Mouse (Mus musculus) hindbrain, embryonic 11.5 days (tissue): ENCODE data around the gene Cdkn3. TPM values are rescaled to one million over a fixed set of nuclear protein-coding genes. Genes with fewer than 3 reads are reported as not detected.

ENCODE experiments used
- ATAC-seq: fragments of 200-750 bp; cut with Nextera tagmentation; 2 replicates; pipeline ENCODE4 v1.8.0; 2017; ENCODE audit warnings: mild to moderate bottlenecking, moderate TSS enrichment, moderate library complexity; ENCODE audit not compliant: low FRiP score
- DNase-seq: peaks from one replicate; pipeline ENCODE4 v3.0.0-alpha.2; 2015; ENCODE audit warnings: low spot score
- H3K27ac ChIP-seq: fragments of 300-500 bp; sonication (generic); 2 replicates; pipeline ENCODE4 v1.5.1; 2014; ENCODE audit warnings: mild to moderate bottlenecking, low read depth, low read length
- H3K27me3 ChIP-seq: fragments of 300-500 bp; sonication (generic); 2 replicates; pipeline ENCODE4 v1.6.1; 2014; ENCODE audit warnings: mild to moderate bottlenecking, low read length, moderate library complexity, mixed read lengths; ENCODE audit not compliant: control insufficient read depth, insufficient read depth
- H3K36me3 ChIP-seq: fragments of 300-500 bp; sonication (generic); 2 replicates; pipeline ENCODE4 v1.6.1; 2014; ENCODE audit warnings: mild to moderate bottlenecking, low read length, moderate library complexity, mixed read lengths; ENCODE audit not compliant: control insufficient read depth, insufficient read depth
- H3K4me1 ChIP-seq: fragments of 300-500 bp; sonication (generic); replicated peaks from 2 replicates; pipeline ENCODE4 v1.6.1; 2014; ENCODE audit warnings: low read length, mixed read lengths; ENCODE audit not compliant: control insufficient read depth, insufficient read depth
- H3K4me2 ChIP-seq: fragments of 300-500 bp; sonication (generic); replicated peaks from 2 replicates; pipeline ENCODE4 v1.6.1; 2014; ENCODE audit warnings: mild to moderate bottlenecking, low read depth, low read length
- H3K4me3 ChIP-seq: fragments of 300-500 bp; sonication (generic); 2 replicates; pipeline ENCODE4 v1.5.1; 2014; ENCODE audit warnings: low read depth, low read length
- H3K9ac ChIP-seq: fragments of 300-500 bp; sonication (generic); 2 replicates; pipeline ENCODE4 v1.6.1; 2014; ENCODE audit warnings: low read depth, low read length
- H3K9me3 ChIP-seq: fragments of 300-500 bp; sonication (generic); 2 replicates; pipeline ENCODE4 v1.6.1; 2016; ENCODE audit warnings: low read length; ENCODE audit not compliant: control insufficient read depth
- WGBS: fragments of 180-500 bp; shearing (Covaris S2); extraction: QIAGEN DNeasy Blood & Tissue Kit; methylation state at CpG from one replicate; pipeline ENCODE4 v1.1.7; 2014; 5-methylcytosine and 5-hydroxymethylcytosine counted together
- polyA plus RNA-seq: library from polyadenylated mRNA; unstranded; fragments of >200 nt; fragmentation: Nextera tagmentation; extraction: Ambion mirVana; gene quantifications from 2 replicates; pipeline ENCODE4 v1.2.1, GENCODE M21; 2014

The Cdkn3 gene
- polyA plus RNA-seq: 43.7 and 53.2 TPM in 2 replicates

GRCm38 (mm10) chr14:46760355-46761029 is at the start of gene Cdkn3:
Gene Cdkn3 (plus strand): TSS chr14:46760541.
- H3K27me3 ChIP-seq: no peaks in the 10 kb centered on the region
- H3K9me3 ChIP-seq: no peaks in the 10 kb centered on the region
- H3K4me3 ChIP-seq: peak within 1 kb of the TSS; percentile 70
- no peaks in the 10 kb centered on the region; the same call in 1 of the 2 replicates for H3K4me1 ChIP-seq
- ATAC-seq (peak; percentile 100), DNase-seq (peak; percentile 91)
- H3K36me3 ChIP-seq: no peaks in the 10 kb centered on the region
- H3K9ac ChIP-seq: peak within 1 kb of the TSS; percentile 66
- H3K27ac ChIP-seq: no peak within 1 kb of the TSS
- under 1% methylated on average over 54 of the region's 54 CpGs for WGBS
- peak within 1 kb of the TSS; percentile 82 for H3K4me2 ChIP-seq

GRCm38 (mm10) chr14:46718483-46718922 is 41.8 kb upstream of the Cdkn3 start:
- no peaks in the 10 kb centered on the region for H3K4me1 ChIP-seq
- DNase-seq (peak; percentile 27), ATAC-seq (no peak)
- H3K4me2 ChIP-seq: no peak overlapping the region
- H3K9ac ChIP-seq: no peak overlapping the region
- WGBS: 64% methylated on average over 12 of the region's 12 CpGs
- no peaks in the 10 kb centered on the region for H3K36me3 ChIP-seq
- no peaks in the 10 kb centered on the region for H3K27me3 ChIP-seq
- no peak overlapping the region for H3K4me3 ChIP-seq
- no peaks in the 10 kb centered on the region for H3K9me3 ChIP-seq
- no peak overlapping the region for H3K27ac ChIP-seq

- DNase-seq: peak; percentile 46
Measured at GRCm38 (mm10) chr14:46722031-46722430, 38.3 kb upstream of the Cdkn3 start.

DNA sequence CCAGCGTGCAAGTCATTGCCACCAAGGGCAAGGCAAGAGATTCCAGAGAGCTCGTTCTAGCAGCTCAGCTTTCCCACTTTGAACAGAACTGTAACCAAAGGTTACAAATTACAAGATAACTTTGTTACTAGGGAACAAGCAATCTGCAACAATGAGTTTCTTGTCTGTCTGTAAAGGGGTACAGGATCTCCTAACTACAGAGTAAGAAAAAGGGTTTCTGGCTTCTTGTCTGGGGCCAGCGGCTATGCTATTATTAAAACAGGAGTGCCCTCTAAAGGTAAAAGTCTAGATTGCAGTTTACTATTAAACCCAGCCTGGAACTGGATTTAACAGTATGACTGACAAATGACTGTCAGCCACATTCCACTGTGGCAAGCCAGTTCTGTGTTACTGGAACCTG is 36.5 kb upstream of the Cdkn3 start:
- H3K27ac ChIP-seq: no peak overlapping the region
- peak; percentile 72 for DNase-seq
- no peaks in the 10 kb centered on the region for H3K4me1 ChIP-seq
- no peak overlapping the region for H3K4me2 ChIP-seq
- 0 out of 2 replicates have a peak, but pooled peaks have one; percentile 27 for ATAC-seq
- no peak overlapping the region for H3K4me3 ChIP-seq
- H3K9ac ChIP-seq: no peak overlapping the region
- H3K27me3 ChIP-seq: no peaks in the 10 kb centered on the region
- 42% methylated on average over 3 of the region's 3 CpGs for WGBS
- H3K9me3 ChIP-seq: no peaks in the 10 kb centered on the region
- no peaks in the 10 kb centered on the region for H3K36me3 ChIP-seq

More at GRCm38 (mm10) chr14:46722031-46722430, 38.3 kb upstream of the Cdkn3 start:
- Histone ChIP-seq H3K4me2 (no peak overlapping the region), H3K36me3 (no peaks in the 10 kb centered on the region), H3K4me3 (no peak overlapping the region), H3K9ac (no peak overlapping the region), H3K4me1 (no peaks in the 10 kb centered on the region), H3K27ac (no peak overlapping the region), H3K9me3 (no peaks in the 10 kb centered on the region), H3K27me3 (no peaks in the 10 kb centered on the region)
- 69% methylated on average over 5 of the region's 5 CpGs for WGBS
- ATAC-seq: no peak

DNA sequence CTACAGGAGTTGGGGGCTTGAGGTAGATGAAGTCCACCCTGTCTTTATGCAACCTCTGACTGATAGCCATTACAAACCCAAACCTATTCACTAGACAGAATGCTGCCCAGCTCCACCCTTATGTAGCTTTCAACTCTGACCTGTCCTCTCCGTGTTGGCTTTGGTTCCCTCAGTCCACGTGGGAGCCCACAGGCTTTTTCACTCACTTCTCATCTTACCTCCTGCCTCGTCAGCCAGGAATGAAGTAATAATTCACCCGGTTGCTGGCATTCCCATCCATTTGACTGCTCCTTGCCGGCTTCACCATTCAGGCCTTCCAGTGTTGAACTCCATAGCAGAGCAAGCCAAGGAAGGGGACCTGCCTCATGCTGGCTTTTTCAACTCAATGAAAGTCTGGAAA is 35.4 kb upstream of the Cdkn3 start:
- H3K4me2 ChIP-seq: no peak overlapping the region
- H3K27ac ChIP-seq: no peak overlapping the region
- no peak overlapping the region for H3K9ac ChIP-seq
- DNase-seq (no peak), ATAC-seq (no peak)
- H3K27me3 ChIP-seq: no peaks in the 10 kb centered on the region
- WGBS: 44% methylated on average over 5 of the region's 5 CpGs
- H3K4me1 ChIP-seq: no peaks in the 10 kb centered on the region
- H3K36me3 ChIP-seq: no peaks in the 10 kb centered on the region
- H3K9me3 ChIP-seq: no peaks in the 10 kb centered on the region
- H3K4me3 ChIP-seq: no peak overlapping the region

GRCm38 (mm10) chr14:46725743-46726142 is 34.6 kb upstream of the Cdkn3 start:
- no peaks in the 10 kb centered on the region for H3K9me3 ChIP-seq
- no peaks in the 10 kb centered on the region for H3K36me3 ChIP-seq
- no peak for ATAC-seq
- DNase-seq: peak; percentile 45
- 56% methylated on average over 3 of the region's 3 CpGs for WGBS
- H3K27ac ChIP-seq: no peak overlapping the region
- H3K27me3 ChIP-seq: no peaks in the 10 kb centered on the region
- no peak overlapping the region for H3K9ac ChIP-seq
- H3K4me1 ChIP-seq: no peaks in the 10 kb centered on the region
- no peak overlapping the region for H3K4me3 ChIP-seq
- H3K4me2 ChIP-seq: no peak overlapping the region

DNA sequence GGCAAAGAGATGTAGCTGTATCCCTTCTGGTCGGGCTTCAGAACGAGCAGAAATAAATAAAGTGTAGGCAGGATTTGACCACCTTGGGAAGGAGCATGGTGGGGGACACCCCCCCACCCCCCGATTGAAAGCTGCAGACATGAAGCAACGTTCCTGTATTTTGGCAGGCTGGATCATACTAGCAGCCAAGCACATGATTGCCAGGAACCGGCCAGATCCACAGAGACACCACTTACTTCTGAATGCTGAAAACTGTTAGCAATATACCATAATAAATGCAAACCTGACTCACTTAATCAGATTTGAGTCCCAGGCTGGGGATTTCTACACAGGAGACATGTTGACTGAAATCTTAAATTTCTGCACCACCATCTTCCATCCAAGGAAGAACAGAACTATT is 26.1 kb upstream of the Cdkn3 start:
- Histone ChIP-seq H3K9me3 (no peaks in the 10 kb centered on the region), H3K27me3 (no peaks in the 10 kb centered on the region), H3K4me2 (no peak overlapping the region), H3K4me3 (no peak overlapping the region), H3K27ac (no peak overlapping the region), H3K4me1 (no peaks in the 10 kb centered on the region), H3K9ac (no peak overlapping the region), H3K36me3 (no peaks in the 10 kb centered on the region)
- DNase-seq (no peak), ATAC-seq (no peak)
- WGBS: 85% methylated on average over 5 of the region's 5 CpGs

DNA sequence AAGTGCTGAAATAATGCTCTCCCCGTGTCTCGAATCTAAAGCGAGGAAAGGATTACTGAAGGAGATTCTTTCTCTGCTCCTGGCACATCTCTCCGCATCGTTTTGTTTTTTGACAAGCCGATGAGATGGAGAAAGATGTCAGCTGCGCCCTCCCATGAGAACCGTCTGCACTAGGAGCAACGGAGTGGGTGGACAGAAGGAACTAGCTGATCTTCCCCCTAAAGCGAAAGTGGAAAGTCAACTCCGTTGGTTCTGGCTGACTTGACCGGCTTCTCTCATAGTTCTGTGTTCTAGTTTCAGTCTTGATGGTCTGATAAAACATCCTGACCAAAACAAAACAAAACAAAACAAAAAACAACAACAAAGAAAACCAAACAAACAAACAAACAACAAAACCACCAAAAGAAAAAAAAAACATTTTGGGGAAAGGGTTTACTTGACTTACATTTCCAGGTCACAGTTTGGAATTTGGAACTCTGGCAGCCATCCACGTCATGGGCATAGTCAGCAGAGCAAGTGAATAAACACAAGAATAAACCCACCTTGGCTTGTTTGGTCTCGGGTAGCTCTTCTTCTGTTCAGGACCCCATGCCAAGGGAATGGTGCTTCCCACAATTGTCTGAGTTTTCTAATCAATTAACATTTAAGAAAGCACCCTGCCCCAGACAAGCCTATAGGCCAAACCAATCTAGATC is 25.4 kb upstream of the Cdkn3 start:
- Histone ChIP-seq H3K9me3 (no peaks in the 10 kb centered on the region), H3K9ac (no peak overlapping the region), H3K4me3 (no peak overlapping the region), H3K4me2 (no peak overlapping the region), H3K36me3 (no peaks in the 10 kb centered on the region), H3K27ac (no peak overlapping the region), H3K4me1 (no peaks in the 10 kb centered on the region), H3K27me3 (no peaks in the 10 kb centered on the region)
- ATAC-seq (no peak), DNase-seq (no peak)
- 88% methylated on average over 14 of the region's 14 CpGs for WGBS

- 92% methylated on average over 4 of the region's 4 CpGs for WGBS
- no peak overlapping the region for H3K4me2 ChIP-seq
- H3K27ac ChIP-seq: no peak overlapping the region
- H3K36me3 ChIP-seq: no peaks in the 10 kb centered on the region
- no peak overlapping the region for H3K9ac ChIP-seq
- DNase-seq (no peak), ATAC-seq (no peak)
- H3K9me3 ChIP-seq: no peaks in the 10 kb centered on the region
- no peaks in the 10 kb centered on the region for H3K4me1 ChIP-seq
- no peak overlapping the region for H3K4me3 ChIP-seq
- no peaks in the 10 kb centered on the region for H3K27me3 ChIP-seq
Measured at GRCm38 (mm10) chr14:46736366-46736765, 24.0 kb upstream of the Cdkn3 start.
